Mouse (Mus musculus) hindbrain, embryonic 16.5 days (tissue): ENCODE results near the gene Dennd1a. TPM values are rescaled to one million over a fixed set of nuclear protein-coding genes. Genes with fewer than 3 reads are reported as not detected.

Source experiments
- ATAC-seq: fragments of 200-750 bp; cut with Nextera tagmentation; 2 replicates; pipeline ENCODE4 v1.8.0; 2017; ENCODE audit warnings: moderate TSS enrichment, moderate library complexity
- H3K27ac ChIP-seq: fragments of 300-500 bp; sonication (generic); 2 replicates; pipeline ENCODE4 v1.5.1; 2014; ENCODE audit warnings: low read depth, mild to moderate bottlenecking, control low read depth, low read length, moderate library complexity
- H3K27me3 ChIP-seq: fragments of 300-500 bp; sonication (generic); replicated peaks from 2 replicates; pipeline ENCODE4 v1.6.1; 2014; ENCODE audit warnings: low read length; ENCODE audit not compliant: control insufficient read depth, insufficient read depth
- H3K36me3 ChIP-seq: fragments of 300-500 bp; sonication (generic); 2 replicates; pipeline ENCODE4 v1.6.1; 2014; ENCODE audit warnings: mild to moderate bottlenecking, low read length, moderate library complexity, mixed read lengths; ENCODE audit not compliant: control insufficient read depth, insufficient read depth
- H3K4me1 ChIP-seq: fragments of 300-500 bp; sonication (generic); 2 replicates; pipeline ENCODE4 v1.6.1; 2014; ENCODE audit warnings: low read depth, low read length; ENCODE audit not compliant: control insufficient read depth, insufficient read depth
- H3K4me2 ChIP-seq: fragments of 300-500 bp; sonication (generic); 2 replicates; pipeline ENCODE4 v1.6.1; 2014; ENCODE audit warnings: mild to moderate bottlenecking, low read length, control low read depth, moderate library complexity
- H3K4me3 ChIP-seq: fragments of 300-500 bp; sonication (generic); 2 replicates; pipeline ENCODE4 v1.5.1; 2014; ENCODE audit warnings: mild to moderate bottlenecking, low read length, control low read depth, moderate library complexity
- H3K9ac ChIP-seq: fragments of 300-500 bp; sonication (generic); 2 replicates; pipeline ENCODE4 v1.6.1; 2014; ENCODE audit warnings: low read depth, mild to moderate bottlenecking, control low read depth, low read length, moderate library complexity
- H3K9me3 ChIP-seq: fragments of 300-500 bp; sonication (generic); 2 replicates; pipeline ENCODE4 v1.6.1; 2014; ENCODE audit warnings: mild to moderate bottlenecking, low read length, moderate library complexity; ENCODE audit not compliant: control insufficient read depth
- WGBS: fragments of 180-500 bp; shearing (Covaris S2); extraction: QIAGEN DNeasy Blood & Tissue Kit; methylation state at CpG from one replicate; pipeline ENCODE4 v1.1.7; 2014; 5-methylcytosine and 5-hydroxymethylcytosine counted together
- polyA plus RNA-seq: library from polyadenylated mRNA; unstranded; fragments of >200 nt; fragmentation: Nextera tagmentation; extraction: Ambion mirVana; gene quantifications from 2 replicates; pipeline ENCODE4 v1.2.1, GENCODE M21; 2015

The Dennd1a gene
- polyA plus RNA-seq, 1 experiment from 2014 or later: 15.4 TPM

- Histone ChIP-seq H3K4me2 (no peak overlapping the region), H3K27me3 (no peaks in the 10 kb centered on the region), H3K27ac (no peak overlapping the region), H3K9ac (no peak overlapping the region), H3K4me3 (no peak overlapping the region), H3K4me1 (peaks cover 33% of the 10 kb centered on the region), H3K36me3 (no peaks in the 10 kb centered on the region), H3K9me3 (no peaks in the 10 kb centered on the region)
- peak; percentile 81 for ATAC-seq
- 30% methylated on average over 2 of the region's 2 CpGs for WGBS
These were observed 518.3 kb downstream of the Dennd1a start for GRCm38 (mm10) chr2:37768903-37769302.

- Histone ChIP-seq H3K27ac (no peak overlapping the region), H3K9me3 (no peaks in the 10 kb centered on the region), H3K4me3 (no peak overlapping the region), H3K36me3 (no peaks in the 10 kb centered on the region), H3K4me2 (no peak overlapping the region), H3K4me1 (peaks cover 33% of the 10 kb centered on the region), H3K9ac (no peak overlapping the region), H3K27me3 (no peaks in the 10 kb centered on the region)
- ATAC-seq: no peak
- 48% methylated on average over 3 of the region's 3 CpGs for WGBS
These were observed 519.5 kb downstream of the Dennd1a start for GRCm38 (mm10) chr2:37767739-37768138.

- Histone ChIP-seq H3K4me1 (peaks cover 33% of the 10 kb centered on the region), H3K27ac (peak overlapping the region; percentile 5; the same call in 1 of the 2 replicates), H3K9ac (no peak overlapping the region; the same call in 1 of the 2 replicates), H3K4me3 (no peak overlapping the region), H3K4me2 (no peak overlapping the region), H3K9me3 (no peaks in the 10 kb centered on the region), H3K36me3 (no peaks in the 10 kb centered on the region), H3K27me3 (no peaks in the 10 kb centered on the region)
- no peak for ATAC-seq
- WGBS: 2% methylated on average over 9 of the region's 9 CpGs
These were observed 520.1 kb downstream of the Dennd1a start for GRCm38 (mm10) chr2:37767080-37767547.

GRCm38 (mm10) chr2:37766027-37766761 lies 521.0 kb downstream of the Dennd1a start:
- Histone ChIP-seq H3K27me3 (no peaks in the 10 kb centered on the region), H3K9ac (0 out of 2 replicates have a peak overlapping the region, but pooled peaks have one; percentile 19), H3K9me3 (no peaks in the 10 kb centered on the region), H3K4me1 (peaks cover 29% of the 10 kb centered on the region), H3K36me3 (no peaks in the 10 kb centered on the region), H3K4me2 (no peak overlapping the region), H3K27ac (no peak overlapping the region), H3K4me3 (no peak overlapping the region)
- no peak for ATAC-seq
- 38% methylated on average over 10 of the region's 11 CpGs for WGBS

GRCm38 (mm10) chr2:37765082-37765483 lies 522.1 kb downstream of the Dennd1a start:
- Histone ChIP-seq H3K4me3 (no peak overlapping the region), H3K27ac (no peak overlapping the region), H3K4me2 (peak overlapping the region; percentile 2; the same call in 1 of the 2 replicates), H3K9me3 (no peaks in the 10 kb centered on the region), H3K4me1 (peaks cover 27% of the 10 kb centered on the region), H3K27me3 (no peaks in the 10 kb centered on the region), H3K9ac (no peak overlapping the region), H3K36me3 (no peaks in the 10 kb centered on the region)
- no peak for ATAC-seq
- 22% methylated on average over 21 of the region's 21 CpGs for WGBS

- no peak for ATAC-seq
- Histone ChIP-seq H3K4me1 (peaks cover 27% of the 10 kb centered on the region), H3K9ac (no peak overlapping the region), H3K27me3 (no peaks in the 10 kb centered on the region), H3K27ac (no peak overlapping the region), H3K4me3 (no peak overlapping the region), H3K36me3 (no peaks in the 10 kb centered on the region), H3K4me2 (no peak overlapping the region), H3K9me3 (no peaks in the 10 kb centered on the region)
- 93% methylated on average over 2 of the region's 2 CpGs for WGBS
These were observed 522.7 kb downstream of the Dennd1a start for GRCm38 (mm10) chr2:37764514-37764913.

- Histone ChIP-seq H3K36me3 (no peaks in the 10 kb centered on the region), H3K4me3 (no peak overlapping the region), H3K27me3 (no peaks in the 10 kb centered on the region), H3K4me1 (peaks cover 28% of the 10 kb centered on the region), H3K27ac (no peak overlapping the region), H3K9me3 (no peaks in the 10 kb centered on the region), H3K9ac (no peak overlapping the region), H3K4me2 (no peak overlapping the region)
- WGBS: 18% methylated on average over 3 of the region's 3 CpGs
- no peak for ATAC-seq
These were observed 523.6 kb downstream of the Dennd1a start for GRCm38 (mm10) chr2:37763638-37764037.

- Histone ChIP-seq H3K27ac (no peak overlapping the region), H3K9ac (no peak overlapping the region), H3K27me3 (no peaks in the 10 kb centered on the region), H3K4me1 (peaks cover 15% of the 10 kb centered on the region), H3K4me2 (no peak overlapping the region), H3K4me3 (no peak overlapping the region), H3K36me3 (no peaks in the 10 kb centered on the region), H3K9me3 (no peaks in the 10 kb centered on the region)
- ATAC-seq: no peak
- WGBS: 44% methylated on average over 6 of the region's 6 CpGs
These were observed 526.6 kb downstream of the Dennd1a start for GRCm38 (mm10) chr2:37760633-37761032.

- WGBS: 12% methylated on average over 21 of the region's 21 CpGs
- H3K4me2 ChIP-seq: 0 out of 2 replicates have a peak overlapping the region, but pooled peaks have one; percentile 11
These were observed 528.7 kb downstream of the Dennd1a start for GRCm38 (mm10) chr2:37758343-37759015.

More at GRCm38 (mm10) chr2:37758343-37759015, 528.7 kb downstream of the Dennd1a start:
- Histone ChIP-seq H3K27me3 (no peaks in the 10 kb centered on the region), H3K4me1 (peaks cover 8% of the 10 kb centered on the region), H3K36me3 (no peaks in the 10 kb centered on the region), H3K4me3 (no peak overlapping the region), H3K9me3 (no peaks in the 10 kb centered on the region), H3K9ac (peak overlapping the region; percentile 39), H3K27ac (no peak overlapping the region)
- no peak; the same call in 1 of the 2 replicates for ATAC-seq
